Mouse (Mus musculus) lung, postnatal 14 days (tissue): ENCODE data around the gene Slc2a10.
"Not testable (repeated sequence)": the region's sequence is repeated elsewhere in the genome, so short reads cannot be mapped to it uniquely, and the experiment has no call there.

Experiments
- DNase-seq: peaks from one replicate; pipeline ENCODE4 v3.0.0; 2021

Gene Slc2a10

GRCm38 (mm10) chr2:165510466-165510865, 6.9 kb downstream of the Slc2a10 start:
- no peak for DNase-seq

DNA sequence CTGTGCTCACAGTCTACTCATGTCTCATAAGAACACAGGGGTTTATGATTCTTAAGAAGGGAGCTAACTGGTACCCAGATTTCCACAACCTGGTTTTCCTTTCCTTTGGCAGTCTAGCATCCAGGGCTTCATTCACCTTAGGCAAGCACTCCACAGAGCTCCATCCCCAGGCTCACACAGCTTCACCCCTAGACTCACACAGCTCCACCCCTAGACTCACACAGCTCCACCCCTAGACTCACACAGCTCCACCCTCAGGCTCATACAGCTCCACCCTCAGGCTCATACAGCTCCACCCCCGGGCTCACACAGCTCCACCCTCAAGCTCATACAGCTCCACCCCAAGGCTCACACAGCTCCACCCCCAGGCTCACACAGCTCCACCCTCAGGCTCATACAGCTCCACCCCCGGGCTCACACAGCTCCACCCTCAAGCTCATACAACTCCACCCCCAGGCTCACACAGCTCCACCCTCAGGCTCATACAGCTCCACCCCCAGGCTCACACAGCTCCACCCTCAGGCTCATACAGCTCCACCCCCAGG, 7.4 kb downstream of the Slc2a10 start:
- DNase-seq = not testable (repeated sequence)

DNA sequence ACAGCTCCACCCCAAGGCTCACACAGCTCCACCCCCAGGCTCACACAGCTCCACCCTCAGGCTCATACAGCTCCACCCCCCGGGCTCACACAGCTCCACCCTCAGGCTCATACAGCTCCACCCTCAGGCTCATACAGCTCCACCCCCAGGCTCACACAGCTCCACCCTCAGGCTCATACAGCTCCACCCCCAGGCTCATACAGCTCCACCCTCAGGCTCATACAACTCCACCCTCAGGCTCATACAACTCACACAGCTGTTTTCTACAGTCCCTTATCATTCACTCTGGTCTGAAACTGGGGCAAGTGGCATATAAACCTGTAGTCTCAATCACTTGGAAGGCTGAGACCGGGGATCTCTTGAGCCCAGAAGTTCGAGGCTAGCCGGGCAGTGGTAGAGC, 7.9 kb downstream of the Slc2a10 start:
- DNase-seq = not testable (repeated sequence)

DNA sequence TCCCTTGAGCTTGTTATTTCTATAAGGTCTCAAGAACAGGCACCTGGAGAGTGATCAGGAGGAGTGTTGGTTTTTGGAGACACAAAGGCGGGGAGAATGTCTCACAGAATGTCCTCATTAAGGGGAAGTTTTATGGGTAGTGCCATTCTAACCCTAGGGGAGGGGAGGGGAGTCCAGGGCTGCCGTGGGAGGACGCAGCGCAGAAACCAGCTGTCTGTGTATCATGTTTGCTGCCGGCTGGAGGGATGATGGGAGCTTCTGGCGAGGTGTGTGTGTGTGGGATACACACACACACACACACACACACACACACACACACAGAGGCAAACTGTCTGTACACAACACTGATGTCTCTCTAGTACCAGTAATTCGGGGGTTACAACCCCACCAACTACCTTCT, 8.8 kb downstream of the Slc2a10 start:
- DNase-seq = no peak

GRCm38 (mm10) chr2:165512870-165513600, 9.4 kb downstream of the Slc2a10 start:
- peak; percentile 56 for DNase-seq

DNA sequence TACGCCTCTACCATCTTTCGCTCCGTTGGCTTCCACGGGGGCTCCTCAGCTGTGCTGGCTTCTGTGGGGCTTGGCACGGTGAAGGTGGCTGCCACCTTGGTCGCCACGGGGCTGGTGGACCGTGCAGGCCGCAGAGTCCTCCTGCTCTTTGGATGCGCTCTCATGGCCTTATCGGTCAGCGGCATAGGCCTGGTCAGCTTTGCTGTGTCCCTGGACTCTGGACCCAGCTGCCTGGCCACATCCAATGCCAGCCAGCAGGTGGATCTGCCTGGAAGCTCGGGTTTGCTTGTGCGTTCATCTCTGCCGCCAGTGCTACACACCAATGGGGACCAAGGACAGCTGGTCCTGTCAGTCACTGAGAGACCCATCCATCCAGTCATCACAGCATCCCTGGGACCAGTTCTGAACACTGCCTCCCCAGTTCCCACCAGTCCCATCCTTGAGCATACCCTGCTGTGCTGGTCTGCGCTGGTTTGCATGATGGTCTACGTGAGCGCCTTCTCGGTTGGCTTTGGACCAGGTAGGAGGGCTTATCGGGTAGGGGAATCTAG, 11.7 kb downstream of the Slc2a10 start:
- no peak for DNase-seq

DNA sequence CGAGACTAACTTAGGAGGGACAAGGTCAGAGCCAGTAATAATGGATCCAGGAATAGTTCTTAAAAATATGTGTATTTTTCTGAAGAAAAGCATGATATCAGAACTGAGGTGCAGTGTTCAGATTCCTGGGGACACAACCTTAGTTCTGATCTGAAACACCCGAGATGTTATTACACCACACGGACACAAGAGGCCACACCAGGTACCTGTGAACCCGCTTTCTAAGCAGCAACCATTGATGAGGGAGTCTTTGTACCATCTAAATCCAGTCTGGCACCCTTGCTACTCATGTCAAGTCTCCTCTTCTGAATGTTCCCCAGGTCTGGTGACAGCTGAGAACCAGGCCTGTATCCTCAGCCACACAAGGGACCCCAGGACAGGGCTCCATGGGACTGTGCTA, 22.0 kb downstream of the Slc2a10 start:
- no peak for DNase-seq

DNA sequence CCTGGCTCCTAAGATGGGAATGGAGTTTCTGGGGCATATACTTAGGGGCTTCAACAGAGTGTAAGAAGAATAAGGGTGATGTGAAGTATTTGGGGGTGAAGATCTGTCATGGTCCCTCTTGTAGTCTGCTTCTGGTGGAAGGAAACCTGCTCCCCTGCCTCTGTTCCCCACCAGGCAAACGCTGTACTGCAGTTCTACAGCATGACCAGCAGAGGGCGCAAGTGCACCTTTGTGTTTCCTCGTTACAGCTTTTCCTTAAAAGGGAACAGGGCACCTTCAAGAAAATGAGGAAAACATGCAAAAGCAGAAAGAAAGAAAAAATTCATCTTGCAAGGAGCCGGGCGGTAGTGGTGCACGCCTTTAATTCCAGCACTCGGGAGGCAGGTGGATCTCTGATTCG, 25.5 kb downstream of the Slc2a10 start:
- peak; percentile 72 for DNase-seq

- no peak for DNase-seq
These were observed 30.2 kb downstream of the Slc2a10 start for GRCm38 (mm10) chr2:165533789-165534188.

- DNase-seq = no peak
These were observed 37.4 kb downstream of the Slc2a10 start for GRCm38 (mm10) chr2:165540975-165541374.

DNA sequence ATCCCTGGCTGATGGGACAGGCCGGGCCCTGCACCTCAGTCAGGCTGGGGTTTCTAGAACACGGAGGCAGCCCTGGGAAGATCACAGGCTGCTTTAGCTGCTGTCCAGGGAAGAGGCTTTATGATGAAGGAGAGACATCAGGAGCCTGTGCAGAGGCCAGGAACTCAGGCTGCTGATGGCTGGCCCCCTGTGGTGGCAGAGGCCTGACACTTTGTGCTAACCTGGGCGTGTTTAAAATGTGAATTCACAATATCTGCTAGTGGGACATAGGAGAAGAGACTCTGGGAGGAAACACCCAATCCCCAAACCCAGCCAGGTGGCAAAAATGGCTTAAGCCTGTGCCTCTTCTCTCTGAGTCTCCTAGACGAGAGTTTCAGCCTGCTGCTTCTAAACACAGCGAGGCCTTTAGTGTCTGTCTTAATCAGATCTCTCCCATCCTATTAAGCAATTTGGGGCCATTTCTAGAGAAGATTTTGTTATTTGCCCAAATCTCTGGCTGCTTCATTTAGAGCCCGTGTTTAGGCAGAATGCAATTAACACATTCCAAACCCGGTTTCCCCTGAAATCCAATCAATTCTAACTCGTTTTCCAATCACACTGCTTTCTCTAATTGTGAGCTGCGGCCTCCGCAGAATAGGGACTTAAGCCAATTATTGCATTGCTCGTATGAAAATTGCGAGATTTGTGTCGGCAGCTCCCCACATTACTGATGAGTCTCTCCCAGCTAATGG, 39.5 kb downstream of the Slc2a10 start:
- DNase-seq = no peak

DNA sequence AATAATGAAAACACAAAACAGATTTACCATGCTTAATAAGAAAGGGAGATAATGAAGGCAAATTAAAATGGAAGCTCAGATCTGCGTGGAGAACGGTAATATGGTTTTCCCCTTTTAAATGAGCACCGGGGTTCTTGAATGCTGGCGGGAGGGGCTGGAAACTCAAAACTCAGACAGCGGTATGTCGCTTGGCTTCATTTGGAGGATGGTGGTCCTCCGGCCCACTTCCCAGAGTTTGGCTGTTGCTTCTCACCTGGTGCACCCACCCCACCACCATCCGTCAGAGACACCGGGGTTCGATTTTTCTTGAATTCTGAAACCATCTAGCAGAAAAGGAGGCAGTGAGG, 40.1 kb downstream of the Slc2a10 start:
- DNase-seq = no peak

- DNase-seq = no peak
These were observed 42.1 kb downstream of the Slc2a10 start for GRCm38 (mm10) chr2:165545687-165546086.

DNA sequence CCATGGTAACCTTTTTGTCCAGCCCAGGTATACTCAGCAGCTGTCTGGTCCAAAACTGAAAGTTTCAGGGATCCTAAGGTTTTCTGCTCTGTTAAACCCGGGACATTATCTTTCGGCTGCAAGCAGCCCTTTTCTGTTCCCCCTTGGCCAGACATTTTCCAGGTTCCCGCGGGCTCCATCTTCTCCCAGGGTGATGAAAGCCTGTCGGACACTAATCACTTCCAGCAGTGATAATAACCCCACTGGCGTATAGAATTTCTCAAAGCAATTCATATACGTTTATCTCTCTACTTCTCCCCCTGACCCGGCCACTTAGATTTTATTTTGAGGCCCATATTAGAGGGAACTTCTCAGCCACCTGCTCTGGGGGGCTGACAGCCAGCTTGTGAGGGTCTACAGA, 42.8 kb downstream of the Slc2a10 start:
- DNase-seq = no peak

DNA sequence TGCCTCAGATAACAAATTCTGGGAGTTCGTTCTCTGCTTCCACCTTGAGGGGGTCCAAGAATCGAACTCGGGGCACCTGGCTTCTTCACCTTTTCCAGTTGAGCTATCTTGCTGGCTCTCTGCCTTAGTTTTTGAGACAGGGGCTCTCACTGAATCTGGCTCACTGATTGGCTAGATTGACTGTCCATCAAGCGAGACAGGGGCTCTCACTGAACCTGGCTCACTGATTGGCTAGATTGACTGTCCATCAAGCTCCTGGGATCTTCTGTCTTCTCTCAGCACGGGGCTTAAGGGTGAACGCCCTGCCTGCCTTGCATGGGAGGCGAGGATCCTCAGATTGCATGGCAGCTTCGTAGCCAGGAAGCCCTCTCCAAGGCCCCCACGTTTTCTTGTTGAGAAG, 43.8 kb downstream of the Slc2a10 start:
- peak; percentile 58 for DNase-seq

DNA sequence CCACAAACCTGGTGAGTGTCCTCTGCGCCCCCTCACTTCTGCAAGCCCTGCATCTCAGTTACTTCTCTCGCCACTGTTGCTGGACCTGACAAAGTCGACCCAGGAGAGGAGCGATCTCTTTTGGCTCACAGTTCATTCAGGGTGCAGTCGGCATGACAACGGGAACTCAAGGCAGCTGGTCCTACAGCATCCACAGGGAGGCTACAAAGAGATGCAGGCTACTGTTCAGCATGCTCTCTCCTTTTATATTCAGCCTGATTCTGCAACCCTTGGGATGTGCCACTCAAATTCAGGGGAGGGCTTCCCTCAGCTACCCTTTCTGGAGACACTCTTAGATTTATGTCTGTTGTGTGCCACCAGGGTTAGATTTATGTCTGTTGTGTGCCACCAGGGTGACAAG, 45.0 kb downstream of the Slc2a10 start:
- no peak for DNase-seq

DNA sequence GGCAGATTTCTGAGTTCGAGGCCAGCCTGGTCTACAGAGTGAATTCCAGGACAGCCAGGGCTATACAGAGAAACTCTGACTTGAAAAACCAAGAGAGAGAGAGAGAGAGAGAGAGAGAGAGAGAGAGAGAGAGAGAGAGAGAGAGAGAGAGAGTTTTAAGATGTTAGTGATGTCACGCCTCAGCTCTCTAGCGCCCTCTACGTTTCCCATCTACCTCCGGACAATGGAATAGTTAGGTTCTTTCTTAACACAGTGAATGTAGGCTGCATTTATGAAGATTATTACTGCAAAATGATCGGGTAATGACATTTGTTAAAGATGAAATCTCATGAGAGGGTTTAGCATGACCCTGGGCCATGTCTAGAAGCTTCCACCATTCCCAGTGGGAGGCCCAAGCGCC, 46.8 kb downstream of the Slc2a10 start:
- peak; percentile 8 for DNase-seq

DNA sequence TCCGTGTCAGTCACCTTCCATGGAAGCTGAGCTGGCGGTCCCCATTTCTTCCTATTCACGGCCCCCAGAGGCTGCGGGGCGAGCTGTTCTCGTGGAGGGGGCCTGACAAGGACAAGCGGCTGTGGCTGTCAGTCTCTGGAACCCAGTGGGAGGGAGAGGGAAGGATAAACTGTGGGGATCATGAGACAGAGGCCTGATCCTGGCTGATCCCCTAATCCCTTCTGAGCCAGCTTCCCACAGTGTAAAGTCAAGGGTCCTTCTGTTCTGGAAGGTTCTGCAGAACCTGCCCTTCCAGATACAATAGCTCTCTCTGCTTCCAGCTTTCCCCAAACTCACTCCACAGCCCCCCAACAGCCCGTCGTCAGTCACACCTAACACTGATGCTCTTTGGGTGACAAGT, 50.5 kb downstream of the Slc2a10 start:
- DNase-seq = no peak

- DNase-seq = no peak
These were observed 53.7 kb downstream of the Slc2a10 start for GRCm38 (mm10) chr2:165557278-165557677.

DNA sequence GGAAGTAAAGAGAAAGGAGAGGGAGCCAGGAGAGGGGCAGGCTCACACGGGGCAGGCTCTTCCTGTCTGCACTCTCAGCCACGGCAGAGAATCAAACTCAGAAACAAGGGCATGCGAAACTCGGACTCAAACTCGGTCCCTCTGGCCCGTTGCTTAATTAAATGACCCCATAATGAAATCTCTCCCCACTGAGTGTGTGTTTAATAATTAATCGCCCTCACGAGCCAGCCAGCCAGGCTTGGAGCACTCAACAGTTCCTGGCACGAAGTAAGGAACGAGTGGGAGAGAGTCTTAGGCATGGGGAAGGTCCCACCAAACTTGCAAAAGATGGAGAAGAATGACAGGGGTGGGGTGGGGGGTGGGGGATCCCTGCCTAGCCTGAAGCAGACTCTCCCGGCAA, 55.3 kb downstream of the Slc2a10 start:
- DNase-seq = peak; percentile 2

DNA sequence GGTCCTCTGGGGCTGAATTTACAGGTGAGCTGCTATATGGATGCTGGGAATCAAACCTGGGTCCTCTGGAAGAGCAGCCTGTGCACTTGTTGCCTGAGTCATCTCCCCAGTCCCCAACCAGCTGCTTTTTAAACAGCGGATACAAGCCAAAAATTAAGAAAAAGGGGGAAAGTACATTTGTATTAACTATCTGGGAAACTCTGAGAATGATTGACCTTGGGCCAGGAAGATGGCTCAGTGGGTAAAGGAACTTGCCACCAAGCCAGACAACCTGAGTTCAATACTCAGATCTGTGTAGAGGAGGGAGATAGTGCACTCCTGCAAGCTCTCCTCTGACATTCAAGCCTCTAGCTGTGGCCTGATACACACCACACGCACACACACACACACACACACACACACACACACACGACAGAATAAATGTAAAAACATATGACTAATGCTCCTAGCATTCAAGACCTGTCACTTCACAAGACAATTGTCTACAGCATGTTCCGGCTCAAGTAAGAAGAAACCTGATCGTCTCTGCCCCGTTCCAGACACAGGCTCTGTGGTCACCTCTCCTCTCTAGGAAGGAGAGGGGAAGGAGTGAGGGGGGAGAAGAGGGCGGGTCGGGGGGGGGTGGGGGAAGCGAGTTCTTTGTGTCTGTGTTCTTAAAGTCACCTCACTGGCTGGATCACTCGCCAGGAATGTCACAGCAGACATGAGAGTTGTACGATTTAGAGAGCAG, 56.1 kb downstream of the Slc2a10 start:
- no peak for DNase-seq

GRCm38 (mm10) chr2:165561861-165562260, 58.3 kb downstream of the Slc2a10 start:
- DNase-seq = no peak

- DNase-seq = peak; percentile 7
These were observed 59.9 kb downstream of the Slc2a10 start for GRCm38 (mm10) chr2:165563298-165564058.
